Mouse (Mus musculus) adrenal gland, postnatal 14 days (tissue): ENCODE results near the gene Cntrl. TPM values are rescaled to one million over a fixed set of nuclear protein-coding genes. Genes with fewer than 3 reads are reported as not detected.

ENCODE experiments used
- DNase-seq: peaks from one replicate; pipeline ENCODE4 v3.0.0; 2021; ENCODE audit warnings: mixed read lengths
- total RNA-seq: library from RNA; stranded (reverse); gene quantifications from 2 replicates; pipeline ENCODE4 v1.2.3, GENCODE M21; 2021

Gene Cntrl
- total RNA-seq, 1 experiment from 2014 or later: 17.1 TPM

- DNase-seq: no peak
These were observed 22.2 kb downstream of the Cntrl start for GRCm38 (mm10) chr2:35131491-35131890.

DNA sequence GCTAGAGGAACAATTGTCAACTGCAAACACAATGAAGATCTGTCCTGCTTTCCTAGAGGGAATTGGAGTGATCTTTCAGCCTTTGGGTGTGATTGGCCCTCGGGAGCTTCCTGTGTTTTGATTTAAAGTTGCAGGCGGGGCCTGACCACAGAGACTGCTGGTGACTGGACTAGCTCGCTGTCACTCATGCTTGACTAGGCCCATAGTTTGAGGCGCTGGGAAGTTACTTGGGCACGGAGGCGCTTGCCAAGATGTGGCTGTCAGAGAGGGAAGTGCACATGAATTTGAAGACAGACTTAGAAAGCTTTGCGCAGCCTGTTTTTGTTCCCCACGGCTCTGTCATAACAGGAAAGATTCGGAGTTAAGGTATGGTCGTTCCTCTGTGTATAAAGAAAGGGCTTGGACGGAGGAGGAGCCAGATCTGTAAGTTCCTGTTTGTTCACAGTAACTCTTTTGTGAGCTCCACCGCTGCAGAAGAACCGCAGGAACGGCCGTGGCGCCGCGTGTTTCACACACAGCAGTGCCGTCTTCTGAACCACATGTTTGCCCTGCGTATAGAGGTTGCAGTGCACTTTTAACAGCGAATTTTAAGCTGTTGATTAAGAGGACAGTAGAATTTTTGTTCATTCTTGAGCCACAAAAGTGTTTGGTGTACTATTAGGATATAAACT is 22.8 kb downstream of the Cntrl start:
- peak; percentile 97 for DNase-seq

- no peak for DNase-seq
These were observed 23.4 kb downstream of the Cntrl start for GRCm38 (mm10) chr2:35132662-35133055.

DNA sequence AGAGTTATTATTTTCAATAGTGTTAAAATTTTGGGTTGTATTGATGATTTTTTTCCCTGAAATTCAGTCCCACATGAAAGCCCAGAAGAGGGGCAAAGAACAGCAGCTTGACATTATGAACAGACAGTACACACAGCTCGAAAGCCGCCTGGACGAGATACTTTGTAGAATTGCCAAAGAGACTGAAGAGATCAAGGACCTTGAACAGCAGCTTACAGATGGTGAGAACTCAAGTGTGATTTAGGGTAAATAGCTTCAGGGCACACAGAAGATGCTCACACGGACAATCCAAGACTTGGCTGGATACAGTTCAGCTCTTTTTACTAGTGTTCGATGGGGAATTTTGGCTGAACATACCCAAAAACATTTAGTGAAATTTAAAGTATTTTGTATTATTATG is 24.6 kb downstream of the Cntrl start:
- DNase-seq: no peak

GRCm38 (mm10) chr2:35138576-35138975 is 29.3 kb downstream of the Cntrl start:
- no peak for DNase-seq

- DNase-seq: no peak
These were observed 32.4 kb downstream of the Cntrl start for GRCm38 (mm10) chr2:35141673-35142072.

DNA sequence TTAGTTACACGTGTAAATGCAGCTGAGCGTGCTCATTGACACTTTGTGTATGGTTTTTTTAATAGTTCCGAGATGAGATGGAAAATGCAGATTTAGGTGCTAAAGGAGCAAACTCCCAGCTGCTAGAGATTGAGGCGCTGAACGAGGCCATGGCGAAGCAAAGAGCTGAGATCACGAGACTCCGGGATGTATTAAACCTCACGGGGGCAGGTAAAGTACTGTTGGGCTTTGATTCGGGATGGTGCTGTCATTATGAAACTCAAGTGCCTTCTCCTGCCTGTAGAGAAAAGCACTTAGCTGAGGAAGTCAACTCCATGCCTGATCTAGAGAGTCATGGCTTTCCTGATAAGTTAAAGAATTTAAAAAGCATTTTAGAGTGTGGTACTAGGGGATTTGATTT is 39.5 kb downstream of the Cntrl start:
- DNase-seq: no peak

GRCm38 (mm10) chr2:35151303-35151882 is 42.1 kb downstream of the Cntrl start:
- no peak for DNase-seq

DNA sequence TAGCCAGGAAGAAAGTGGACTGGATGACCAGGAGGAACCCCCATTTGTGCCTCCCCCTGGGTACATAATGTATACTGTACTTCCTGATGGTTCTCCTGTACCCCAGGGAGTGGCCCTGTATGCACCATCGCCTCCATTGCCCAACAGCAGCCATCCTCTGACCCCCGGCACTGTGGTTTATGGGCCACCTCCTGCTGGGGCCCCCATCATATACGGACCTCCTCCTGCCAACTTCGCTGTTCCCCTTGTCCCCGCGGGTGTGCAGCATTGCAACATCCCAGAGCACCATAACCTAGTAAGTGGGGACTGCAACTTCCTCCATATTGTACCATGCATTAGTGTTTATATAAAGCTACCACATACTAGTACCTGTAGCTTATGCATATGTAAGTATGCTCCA is 43.9 kb downstream of the Cntrl start:
- no peak for DNase-seq

DNA sequence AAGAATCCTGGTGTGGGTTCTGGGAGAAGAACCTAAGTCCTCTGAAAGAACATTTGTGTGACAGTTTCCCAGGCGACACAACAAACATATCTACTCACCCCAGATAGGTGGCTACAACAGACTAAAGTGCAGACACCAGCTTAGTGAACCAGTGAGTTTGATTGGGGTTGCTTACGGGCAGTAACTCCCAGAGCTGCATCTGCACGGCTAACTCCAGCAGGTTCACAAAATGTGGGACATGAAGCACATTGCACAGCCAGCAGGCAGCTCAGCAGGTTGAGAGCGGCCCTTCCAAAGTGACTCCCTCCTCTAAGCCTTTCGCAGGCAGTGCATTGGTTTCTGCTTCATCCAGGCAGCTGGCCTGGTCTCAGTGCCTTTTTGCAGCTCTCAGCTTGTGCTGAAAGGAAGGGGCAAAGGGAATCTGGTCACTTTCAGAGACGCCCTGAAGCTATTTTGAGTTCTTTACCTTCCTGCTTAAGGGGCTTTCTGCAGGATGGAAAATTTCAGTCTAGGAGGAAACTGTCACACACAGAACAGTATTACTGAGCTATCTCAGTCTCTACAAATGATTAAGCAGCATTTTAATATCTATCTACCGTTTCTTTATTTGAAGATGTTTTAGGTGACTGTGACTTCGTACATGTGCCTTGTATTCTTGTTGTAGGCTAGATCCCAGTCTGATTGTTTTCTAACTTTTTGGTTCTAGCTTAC is 44.7 kb downstream of the Cntrl start:
- DNase-seq: no peak

DNA sequence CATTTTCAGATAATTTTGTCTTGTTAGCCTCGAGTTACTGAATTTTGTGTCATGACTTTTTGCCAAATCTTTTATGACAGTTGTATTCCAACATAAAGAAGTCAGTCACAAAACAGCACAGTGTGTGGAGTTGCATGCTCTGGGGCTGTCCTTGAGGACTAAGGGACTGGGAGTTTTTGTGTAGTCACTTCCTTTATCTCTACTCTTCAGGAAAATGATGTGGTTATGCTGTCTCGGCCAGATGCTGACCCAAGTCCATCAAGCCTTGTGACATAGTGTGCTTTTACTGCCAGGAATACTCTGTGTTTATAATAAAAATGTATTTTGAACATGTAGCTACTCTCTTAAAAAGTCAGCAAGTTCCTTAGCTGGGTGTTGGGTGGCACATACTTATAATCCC is 47.7 kb downstream of the Cntrl start:
- no peak for DNase-seq

GRCm38 (mm10) chr2:35157836-35158235 is 48.5 kb downstream of the Cntrl start:
- no peak for DNase-seq

DNA sequence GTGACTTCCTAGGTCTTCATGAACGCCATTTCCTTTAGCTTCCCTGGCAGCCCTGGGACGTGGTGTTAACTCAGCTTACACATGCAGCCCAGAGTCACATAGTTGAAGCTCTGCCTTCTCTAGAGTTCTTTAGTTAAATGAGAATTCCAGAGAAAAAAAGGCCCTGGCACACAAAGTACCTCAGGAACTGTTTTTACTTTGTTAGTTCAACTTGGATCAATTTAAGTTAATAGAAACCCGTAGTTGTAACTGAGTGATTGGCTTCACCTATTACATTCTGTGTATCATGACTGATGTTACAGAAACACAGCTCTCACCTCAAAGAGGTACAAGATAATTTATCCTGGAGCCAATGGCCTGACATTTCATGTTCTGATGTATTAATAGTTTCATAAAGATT is 49.1 kb downstream of the Cntrl start:
- no peak for DNase-seq

DNA sequence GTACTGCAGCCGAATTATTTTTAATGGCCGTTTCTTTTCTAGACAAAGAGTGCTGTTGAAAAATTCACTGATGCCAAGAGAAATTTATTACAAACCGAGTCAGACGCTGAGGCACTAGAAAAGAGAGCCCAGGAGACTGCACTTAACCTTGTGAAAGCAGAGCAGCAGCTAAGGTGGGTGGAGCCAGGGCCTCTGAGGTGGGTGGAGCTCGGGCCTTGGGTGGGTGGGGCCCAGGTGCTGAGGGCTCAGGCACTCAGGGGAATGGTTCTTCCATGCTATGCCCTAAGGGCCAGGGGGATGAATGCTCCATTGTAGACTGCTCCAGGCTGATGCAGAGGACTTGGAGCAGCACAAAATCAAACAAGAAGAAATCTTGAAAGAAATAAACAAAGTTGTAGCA is 50.9 kb downstream of the Cntrl start:
- DNase-seq: peak; percentile 78

- DNase-seq: no peak
These were observed 52.7 kb downstream of the Cntrl start for GRCm38 (mm10) chr2:35161846-35162488.

GRCm38 (mm10) chr2:35163396-35163795 is 54.1 kb downstream of the Cntrl start:
- no peak for DNase-seq

GRCm38 (mm10) chr2:35165416-35165815 is 56.1 kb downstream of the Cntrl start:
- DNase-seq: no peak

DNA sequence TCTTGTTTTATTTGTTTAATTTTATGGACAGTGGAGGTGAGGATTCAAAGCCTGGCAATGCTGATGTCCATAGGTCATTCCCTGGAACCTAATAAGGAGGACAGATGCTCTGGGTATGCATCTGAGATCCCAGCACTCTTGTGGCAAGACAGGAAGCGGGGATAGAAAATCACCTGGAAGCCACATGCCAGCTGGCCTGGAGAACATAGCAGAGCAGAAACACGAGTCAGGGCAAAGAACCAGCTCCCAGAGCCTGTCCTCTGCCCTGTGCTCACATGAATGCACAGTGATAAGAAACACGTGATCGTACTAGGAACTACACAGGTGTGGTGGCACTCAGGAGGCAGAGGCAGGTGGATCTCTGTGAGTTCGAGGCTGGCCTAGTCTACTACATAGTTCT is 57.5 kb downstream of the Cntrl start:
- no peak for DNase-seq

DNA sequence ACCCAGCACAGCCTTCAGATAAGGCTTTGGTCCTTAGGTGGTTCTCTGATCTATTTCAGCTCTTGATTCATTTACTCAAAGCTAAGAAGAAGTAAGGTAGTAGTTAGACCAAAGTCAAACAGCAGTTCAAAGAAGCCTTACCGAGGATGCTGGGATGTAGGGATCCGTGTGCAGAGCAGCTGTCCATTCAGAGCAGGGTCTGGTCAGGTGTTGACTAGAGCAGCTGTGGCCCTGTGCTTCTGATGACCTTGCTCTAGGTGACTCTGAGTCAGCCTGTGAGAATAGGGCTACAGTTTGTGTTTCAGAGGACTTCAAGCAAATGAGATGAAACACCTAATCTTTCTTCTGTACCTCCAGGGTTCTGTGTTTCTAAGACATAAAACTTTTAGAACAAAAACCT is 60.2 kb downstream of the Cntrl start:
- no peak for DNase-seq

- peak; percentile 74 for DNase-seq
These were observed 62.1 kb downstream of the Cntrl start for GRCm38 (mm10) chr2:35171341-35171861.

DNA sequence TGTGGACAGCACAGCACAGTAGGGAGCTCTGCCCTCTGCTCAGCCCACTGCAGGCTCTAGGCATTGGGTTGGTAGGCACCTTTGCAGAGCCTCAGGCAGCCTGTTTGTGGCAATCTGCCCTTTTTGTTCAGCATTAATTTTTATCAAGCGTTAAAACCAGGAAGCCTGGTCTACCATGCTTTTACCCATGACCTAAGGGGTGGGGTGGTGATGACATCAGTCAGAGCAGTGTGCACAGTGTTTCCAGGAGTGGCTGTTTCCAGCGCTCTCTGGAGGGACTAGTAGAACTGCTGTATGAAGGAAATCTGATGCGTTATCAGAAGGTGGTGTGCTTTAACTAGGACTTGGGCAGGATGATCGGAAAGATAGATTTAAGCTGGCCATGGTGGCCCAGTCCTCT is 63.0 kb downstream of the Cntrl start:
- DNase-seq: no peak

DNA sequence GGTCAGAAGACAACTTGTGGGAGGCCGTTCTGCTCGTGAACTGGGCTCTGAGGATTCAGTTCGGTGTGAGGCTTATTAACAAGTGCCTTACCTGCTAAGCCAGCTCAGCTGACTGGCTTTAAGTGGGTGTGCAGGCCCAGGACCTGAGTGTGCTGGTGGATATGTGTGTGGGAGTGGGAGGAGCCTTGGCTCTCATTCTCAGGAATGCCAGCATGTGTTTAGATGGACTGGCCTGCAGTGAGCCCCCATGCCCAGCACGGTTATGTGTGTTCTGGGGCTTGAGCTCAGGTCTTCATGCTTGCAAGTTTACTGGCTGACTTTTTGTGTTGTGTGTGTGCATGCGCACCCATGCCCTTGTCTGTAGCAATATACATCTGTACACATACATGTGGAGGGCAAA is 64.4 kb downstream of the Cntrl start:
- DNase-seq: no peak

DNA sequence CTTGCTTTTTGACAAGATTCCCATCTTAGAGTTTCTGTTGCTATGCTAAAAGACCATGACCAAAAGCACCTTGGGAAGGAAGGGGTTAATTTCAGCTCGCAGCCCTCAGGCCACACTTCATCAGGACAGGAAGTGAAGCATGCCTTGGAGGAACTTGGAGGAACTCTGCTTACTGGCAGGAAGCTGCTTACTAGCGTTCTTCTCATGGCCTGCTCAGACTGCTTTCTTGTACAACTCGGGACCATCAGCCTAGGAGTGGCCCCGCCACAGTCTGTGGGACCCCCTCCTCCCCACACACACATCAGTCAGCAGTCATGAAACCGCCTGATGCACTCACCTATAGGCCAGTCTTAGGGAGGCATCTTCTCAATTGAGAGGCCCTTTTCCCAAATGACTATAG is 64.8 kb downstream of the Cntrl start:
- DNase-seq: no peak
